Mouse (Mus musculus): ENCODE data around the gene C1qtnf5.
A peak's percentile ranks its signal among the peaks of the same experiment; 100 is the strongest.

C1qtnf5 gene

DNA sequence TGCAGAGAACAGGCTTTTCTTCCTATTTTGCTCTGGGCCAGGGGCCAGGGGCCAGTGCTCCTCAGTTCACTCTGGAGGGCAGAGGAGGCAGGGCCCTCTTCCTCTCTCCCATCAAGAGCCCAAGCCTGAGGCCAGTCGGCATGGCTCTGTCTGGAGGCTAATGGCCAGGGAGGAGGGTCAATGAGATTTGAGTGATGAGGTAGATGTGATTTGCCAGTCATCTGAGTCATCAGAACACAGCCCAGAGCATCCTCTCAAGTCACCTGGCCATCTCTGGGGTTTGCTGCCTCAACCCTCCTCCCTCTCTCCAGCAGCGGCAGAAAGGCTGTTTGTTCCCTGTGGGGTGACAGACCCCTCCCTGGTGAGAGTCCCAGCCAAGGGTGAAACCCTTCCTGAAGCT is 26.2 kb downstream of the C1qtnf5 start:
- no peak for DNase-seq (ENCODE audit: low spot score)

DNA sequence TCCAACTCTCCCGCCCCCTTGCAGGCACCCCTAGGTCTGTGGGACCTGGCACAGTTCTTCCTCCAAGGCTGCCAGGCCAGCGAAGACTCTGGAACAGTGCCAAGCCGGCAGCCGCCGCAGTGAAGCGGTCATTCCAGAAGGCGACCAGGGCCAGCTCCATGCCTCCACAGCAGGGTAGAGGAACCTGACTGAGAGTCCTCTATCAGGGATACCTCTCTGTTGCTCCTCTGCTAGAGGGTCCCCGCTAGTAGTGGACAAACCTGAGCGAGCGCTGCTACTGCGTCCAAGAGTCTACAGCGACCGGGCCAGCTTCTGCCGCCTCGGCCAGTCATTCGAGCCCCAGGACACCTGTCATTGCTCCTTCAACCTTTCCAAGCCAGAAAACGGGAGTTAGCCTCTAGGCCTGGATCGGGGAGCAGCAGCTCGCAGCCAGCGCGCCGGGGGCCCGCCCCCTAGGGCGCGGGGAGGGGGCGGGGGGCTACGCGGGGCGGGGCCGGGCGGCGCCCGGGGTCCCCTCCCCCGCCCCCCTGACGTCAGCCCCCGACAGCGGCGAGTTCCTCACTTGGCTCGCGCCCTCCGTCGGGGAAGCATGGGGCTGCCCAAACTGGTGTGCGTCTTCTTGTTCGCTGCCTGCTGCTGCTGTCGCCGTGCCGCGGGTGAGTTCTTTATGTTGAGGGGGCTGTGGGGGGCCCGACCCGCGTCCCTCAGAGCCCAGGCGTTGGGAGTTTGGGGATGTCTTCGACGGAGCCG is 27.2 kb downstream of the C1qtnf5 start, which contains the start of gene Mcam:
Gene Mcam, plus strand, starts transcription at position 369 of the 750 bp plus-strand sequence.
- peak; percentile 71 for DNase-seq (ENCODE audit: low spot score)

- no peak for DNase-seq (ENCODE audit: low spot score)
These were observed 28.0 kb downstream of the C1qtnf5 start for GRCm38 (mm10) chr9:44134851-44135730.

DNA sequence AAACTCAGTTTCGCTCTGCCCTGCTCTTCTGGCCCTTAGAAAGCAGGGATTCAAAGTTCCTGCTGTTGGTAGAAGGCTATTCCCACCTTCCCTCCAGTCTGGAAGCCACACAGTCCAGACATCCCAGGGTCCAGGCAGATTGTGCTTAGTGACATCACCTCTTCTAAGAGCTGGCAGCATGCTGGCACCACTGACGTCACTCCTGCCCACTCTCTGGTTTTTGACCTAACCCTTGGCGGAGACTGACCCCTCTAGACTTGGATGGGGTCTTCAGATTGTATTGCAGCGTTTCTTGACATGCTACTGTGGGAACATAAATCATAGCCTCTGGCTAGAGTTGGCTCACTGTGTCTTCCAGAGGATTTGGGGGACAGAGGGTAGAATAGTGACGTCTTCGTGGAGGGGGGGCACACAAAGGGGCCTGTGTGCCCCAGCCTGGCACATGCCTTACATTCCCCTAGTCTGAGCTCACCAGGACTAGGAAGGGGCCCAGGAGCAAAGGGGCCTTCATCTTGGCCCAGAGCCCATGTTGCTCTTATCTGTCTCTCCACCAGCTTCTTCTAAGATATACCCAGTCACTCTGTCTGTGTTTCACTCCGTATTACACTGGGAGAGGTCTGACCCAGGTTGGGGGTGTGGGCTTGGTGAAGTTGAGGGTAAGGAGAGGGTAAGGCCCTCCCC is 28.8 kb downstream of the C1qtnf5 start:
- no peak for DNase-seq (ENCODE audit: low spot score)

- DNase-seq (ENCODE audit: low spot score) = no peak
These were observed 30.8 kb downstream of the C1qtnf5 start for GRCm38 (mm10) chr9:44137846-44138245.

GRCm38 (mm10) chr9:44141951-44142350 is 34.9 kb downstream of the C1qtnf5 start:
- no peak for DNase-seq (ENCODE audit: low spot score)

- no peak for DNase-seq (ENCODE audit: low spot score)
These were observed 36.4 kb downstream of the C1qtnf5 start for GRCm38 (mm10) chr9:44143421-44143820.

GRCm38 (mm10) chr9:44144023-44144717 is 37.1 kb downstream of the C1qtnf5 start:
- DNase-seq (ENCODE audit: low spot score) = no peak

GRCm38 (mm10) chr9:44144718-44145060 is 37.6 kb downstream of the C1qtnf5 start:
- no peak for DNase-seq (ENCODE audit: low spot score)

- no peak for DNase-seq (ENCODE audit: low spot score)
These were observed 40.2 kb downstream of the C1qtnf5 start for GRCm38 (mm10) chr9:44147290-44147689.
